In genomic region chr13:41605099-41606010, GRCm38 (mm10) we compare ENCODE assay signal across 8 mouse cellular contexts. TPM values are rescaled to one million over a fixed set of nuclear protein-coding genes. Genes with fewer than 3 reads are reported as not detected.
DNase-seq lines count a peak whose midpoint lies in the region; ATAC-seq and TF ChIP-seq lines count a peak whose summit lies in the region.

TSS of gene Tmem170b (plus strand) at chr13:41605907.

- under 1% methylated on average over 65 of the region's 87 CpGs for WGBS in forebrain, embryonic 12.5 days
- under 1% methylated on average over 59 of the region's 87 CpGs for WGBS in heart, postnatal 0 days
- under 1% methylated on average over 50 of the region's 87 CpGs for WGBS in liver, embryonic 16.5 days (ENCODE audit: insufficient replicate concordance)
- under 1% methylated on average over 52 of the region's 87 CpGs for WGBS in neural tube, embryonic 13.5 days

- no peaks in the 10 kb centered on the region; the same call in 1 of the 2 replicates for H3K27me3 ChIP-seq in E14TG2a.4 (ENCODE audit: insufficient read depth, low read length)
- no peaks in the 10 kb centered on the region for H3K27me3 ChIP-seq in forebrain, embryonic 12.5 days
- no peaks in the 10 kb centered on the region for H3K27me3 ChIP-seq in heart, postnatal 0 days (ENCODE audit: control insufficient read depth, insufficient read depth, low read length)
- no peaks in the 10 kb centered on the region for H3K27me3 ChIP-seq in liver, embryonic 16.5 days (ENCODE audit: control insufficient read depth, insufficient read depth, low read depth, low read length)
- no peaks in the 10 kb centered on the region for H3K27me3 ChIP-seq in neural tube, embryonic 13.5 days
- H3K27me3 ChIP-seq in testis, adult 2 months (ENCODE audit: control insufficient read depth, insufficient read depth, low read length) = no peaks in the 10 kb centered on the region

- peak; percentile 61; the same call in 1 of the 2 replicates for TF ChIP-seq EP300 in heart, postnatal 0 days (IDR thresholded peaks at IDR 0.05; ENCODE audit: low read depth)

- peak within 1 kb of the TSS; percentile 93 for H3K4me3 ChIP-seq in E14TG2a.4 (replicated peaks; ENCODE audit: low read length)
- H3K4me3 ChIP-seq in forebrain, embryonic 12.5 days (replicated peaks) = peak within 1 kb of the TSS; percentile 95
- peak within 1 kb of the TSS; percentile 92 for H3K4me3 ChIP-seq in heart, postnatal 0 days (ENCODE audit: low read depth, low read length)
- H3K4me3 ChIP-seq in liver, embryonic 16.5 days (ENCODE audit: low read depth, low read length) = peak within 1 kb of the TSS; percentile 90
- peak within 1 kb of the TSS; percentile 92 for H3K4me3 ChIP-seq in neural tube, embryonic 13.5 days
- H3K4me3 ChIP-seq in testis, adult 2 months (ENCODE audit: control insufficient read depth, low read depth, low read length) = peak within 1 kb of the TSS; percentile 92

- peaks cover 18% of the 10 kb centered on the region for H3K4me1 ChIP-seq in E14TG2a.4 (replicated peaks; ENCODE audit: low read depth, low read length)
- peaks cover 28% of the 10 kb centered on the region for H3K4me1 ChIP-seq in forebrain, embryonic 12.5 days
- H3K4me1 ChIP-seq in heart, postnatal 0 days (ENCODE audit: control insufficient read depth, insufficient read depth) = peaks cover 10% of the 10 kb centered on the region
- peaks cover 19% of the 10 kb centered on the region for H3K4me1 ChIP-seq in liver, embryonic 16.5 days (ENCODE audit: control insufficient read depth, low read depth, low read length)
- peaks cover 32% of the 10 kb centered on the region for H3K4me1 ChIP-seq in neural tube, embryonic 13.5 days (replicated peaks)
- H3K4me1 ChIP-seq in testis, adult 2 months (ENCODE audit: control insufficient read depth, insufficient read depth, low read length) = no peaks in the 10 kb centered on the region

- DNase-seq in c-Kit-positive CD71-positive TER-119-positive erythroid progenitor cells, embryonic 14.5 days (ENCODE audit: low spot score) = peak; percentile 89
- DNase-seq in heart, postnatal 0 days (ENCODE audit: low spot score) = peak; percentile 96
- peak; percentile 96 to 98 for DNase-seq in kidney, postnatal 4 days

- no peaks in the 10 kb centered on the region for H3K9me3 ChIP-seq in E14TG2a.4 (ENCODE audit: low read length)
- no peaks in the 10 kb centered on the region for H3K9me3 ChIP-seq in forebrain, embryonic 12.5 days
- no peaks in the 10 kb centered on the region for H3K9me3 ChIP-seq in heart, postnatal 0 days (replicated peaks; ENCODE audit: control insufficient read depth, low read length)
- no peaks in the 10 kb centered on the region for H3K9me3 ChIP-seq in liver, embryonic 16.5 days (replicated peaks; ENCODE audit: control insufficient read depth, low read length)
- H3K9me3 ChIP-seq in neural tube, embryonic 13.5 days = no peaks in the 10 kb centered on the region

- H3K36me3 ChIP-seq in E14TG2a.4 (ENCODE audit: insufficient read depth, low read length) = no peaks in the 10 kb centered on the region
- H3K36me3 ChIP-seq in forebrain, embryonic 12.5 days (replicated peaks) = no peaks in the 10 kb centered on the region
- no peaks in the 10 kb centered on the region for H3K36me3 ChIP-seq in heart, postnatal 0 days (replicated peaks; ENCODE audit: control insufficient read depth, insufficient read depth, low read length)
- no peaks in the 10 kb centered on the region for H3K36me3 ChIP-seq in liver, embryonic 16.5 days (ENCODE audit: control insufficient read depth, insufficient read depth)
- no peaks in the 10 kb centered on the region for H3K36me3 ChIP-seq in neural tube, embryonic 13.5 days
- H3K36me3 ChIP-seq in testis, adult 2 months (ENCODE audit: control insufficient read depth, insufficient read depth, low read length) = no peaks in the 10 kb centered on the region

- H3K9ac ChIP-seq in forebrain, embryonic 12.5 days = peak within 1 kb of the TSS; percentile 99
- peak within 1 kb of the TSS; percentile 97 for H3K9ac ChIP-seq in heart, postnatal 0 days (replicated peaks; ENCODE audit: low read depth, low read length)
- peak within 1 kb of the TSS; percentile 90 for H3K9ac ChIP-seq in liver, embryonic 16.5 days (ENCODE audit: low read depth, low read length)
- peak within 1 kb of the TSS; percentile 99 for H3K9ac ChIP-seq in neural tube, embryonic 13.5 days

- TF ChIP-seq CTCF in E14TG2a.4 (conservative IDR thresholded peaks at IDR 0.05; ENCODE audit: low read length) = no peak
- TF ChIP-seq CTCF in heart, postnatal 0 days (IDR thresholded peaks at IDR 0.05; ENCODE audit: low read depth) = no peak
- TF ChIP-seq CTCF in testis, adult 2 months (IDR thresholded peaks at IDR 0.05; ENCODE audit: control insufficient read depth, insufficient read depth, insufficient replicate concordance, low read depth, low read length) = no peak

- peak; percentile 56 for TF ChIP-seq POLR2A in testis, adult 2 months (IDR thresholded peaks at IDR 0.05; ENCODE audit: control insufficient read depth, low read depth, low read length)

- ATAC-seq in forebrain, embryonic 12.5 days (ENCODE audit: low FRiP score) = peak; percentile 98
- ATAC-seq in heart, postnatal 0 days (ENCODE audit: insufficient read depth, low read depth) = peak; percentile 98
- ATAC-seq in liver, embryonic 16.5 days (ENCODE audit: low read depth) = peak; percentile 95
- ATAC-seq in neural tube, embryonic 13.5 days (ENCODE audit: low read depth) = peak; percentile 98

- H3K27ac ChIP-seq in forebrain, embryonic 12.5 days = peak within 1 kb of the TSS; percentile 92
- H3K27ac ChIP-seq in heart, postnatal 0 days (ENCODE audit: low read depth) = peak within 1 kb of the TSS; percentile 94
- peak within 1 kb of the TSS; percentile 89 for H3K27ac ChIP-seq in liver, embryonic 16.5 days (ENCODE audit: low read length)
- peak within 1 kb of the TSS; percentile 94 for H3K27ac ChIP-seq in neural tube, embryonic 13.5 days (replicated peaks)
- peak within 1 kb of the TSS; percentile 83 for H3K27ac ChIP-seq in testis, adult 2 months (ENCODE audit: control insufficient read depth, insufficient read depth, low read depth, low read length)

- peak within 1 kb of the TSS; percentile 69 for H3K4me2 ChIP-seq in forebrain, embryonic 12.5 days
- peak within 1 kb of the TSS; percentile 91 for H3K4me2 ChIP-seq in heart, postnatal 0 days (ENCODE audit: low read depth, low read length)
- H3K4me2 ChIP-seq in liver, embryonic 16.5 days (ENCODE audit: low read depth, low read length) = peak within 1 kb of the TSS; percentile 90
- peak within 1 kb of the TSS; percentile 76 for H3K4me2 ChIP-seq in neural tube, embryonic 13.5 days

RNA-seq across cellular contexts. Expression of gene Tmem170b, which starts in this region (rescaled TPM):
- polyA plus RNA-seq in forebrain, embryonic 12.5 days (2016; fragmentation: Nextera tagmentation; extraction: Ambion mirVana) = 25.1 and 26.9 TPM in 2 replicates
- 4.4 and 5.3 TPM in 2 replicates for total RNA-seq in heart, postnatal 0 days (2014; rRNA removed; ENCODE audit: low replicate concordance)
- 7.9 and 8.1 TPM in 2 replicates for polyA plus RNA-seq in heart, postnatal 0 days (2015; fragmentation: Nextera tagmentation; extraction: Ambion mirVana)
- polyA plus RNA-seq in liver, embryonic 16.5 days (2015; fragmentation: Nextera tagmentation; extraction: Ambion mirVana) = 6.2 and 6.3 TPM in 2 replicates
- 31.4 and 31.6 TPM in 2 replicates for polyA plus RNA-seq in neural tube, embryonic 13.5 days (2015; fragmentation: Nextera tagmentation; extraction: Ambion mirVana)
- 1.4 and 1.6 TPM in 2 replicates for polyA plus RNA-seq in testis, adult 2 months (2012; rRNA removed)

Comparison
In these comparisons a context has a peak if more than half of its experiments do, and no peak if none do; other contexts are left out.
1. Peak in every context shown above with its lines: DNase-seq, ATAC-seq, H3K4me3 ChIP-seq and H3K27ac ChIP-seq.